Mouse (Mus musculus) forebrain, embryonic 12.5 days (tissue): ENCODE results near the gene Lin9. TPM values are rescaled to one million over a fixed set of nuclear protein-coding genes. Genes with fewer than 3 reads are reported as not detected.

Source experiments
- ATAC-seq: fragments of 200-750 bp; cut with Nextera tagmentation; 2 replicates; pipeline ENCODE4 v1.8.0; 2017; ENCODE audit warnings: moderate TSS enrichment; ENCODE audit not compliant: low FRiP score
- H3K27ac ChIP-seq: fragments of 300-500 bp; sonication (generic); 2 replicates; pipeline ENCODE4 v1.5.1; 2016; ENCODE audit warnings: mild to moderate bottlenecking
- H3K27me3 ChIP-seq: fragments of 300-500 bp; sonication (generic); 2 replicates; pipeline ENCODE4 v1.6.1; 2016; ENCODE audit warnings: mild to moderate bottlenecking
- H3K36me3 ChIP-seq: fragments of 300-500 bp; sonication (generic); replicated peaks from 2 replicates; pipeline ENCODE4 v1.6.1; 2016; ENCODE audit warnings: mild to moderate bottlenecking
- H3K4me1 ChIP-seq: fragments of 300-500 bp; sonication (generic); 2 replicates; pipeline ENCODE4 v1.6.1; 2016
- H3K4me2 ChIP-seq: fragments of 300-500 bp; sonication (generic); 2 replicates; pipeline ENCODE4 v1.6.1; 2016; ENCODE audit warnings: mild to moderate bottlenecking, moderate library complexity
- H3K4me3 ChIP-seq: fragments of 300-500 bp; sonication (generic); replicated peaks from 2 replicates; pipeline ENCODE4 v1.5.1; 2016; ENCODE audit warnings: mild to moderate bottlenecking
- H3K9ac ChIP-seq: fragments of 300-500 bp; sonication (generic); 2 replicates; pipeline ENCODE4 v1.6.1; 2016; ENCODE audit warnings: mild to moderate bottlenecking
- H3K9me3 ChIP-seq: fragments of 300-500 bp; sonication (generic); 2 replicates; pipeline ENCODE4 v1.6.1; 2016
- WGBS: fragments of 180-500 bp; shearing (Covaris S2); methylation state at CpG from one replicate; pipeline ENCODE4 v1.1.7; 2016; 5-methylcytosine and 5-hydroxymethylcytosine counted together
- polyA plus RNA-seq: library from polyadenylated mRNA; unstranded; fragments of >200 nt; fragmentation: Nextera tagmentation; extraction: Ambion mirVana; gene quantifications from 2 replicates; pipeline ENCODE4 v1.2.1, GENCODE M21; 2016

The Lin9 gene
- polyA plus RNA-seq, 1 experiment from 2014 or later = 27.1 TPM

- Histone ChIP-seq H3K27ac (no peak overlapping the region), H3K4me3 (no peak overlapping the region), H3K27me3 (no peaks in the 10 kb centered on the region), H3K4me1 (no peaks in the 10 kb centered on the region), H3K9me3 (no peaks in the 10 kb centered on the region), H3K9ac (no peak overlapping the region), H3K36me3 (no peaks in the 10 kb centered on the region), H3K4me2 (no peak overlapping the region)
- 80% methylated on average over 5 of the region's 5 CpGs for WGBS
- no peak for ATAC-seq
Observed at GRCm38 (mm10) chr1:180718756-180719155, 77.8 kb downstream of the Lin9 start.

- WGBS = 91% methylated on average over 6 of the region's 6 CpGs
- no peak overlapping the region for H3K4me3 ChIP-seq
- no peak overlapping the region for H3K4me2 ChIP-seq
- no peaks in the 10 kb centered on the region for H3K36me3 ChIP-seq
- no peaks in the 10 kb centered on the region for H3K9me3 ChIP-seq
- H3K27ac ChIP-seq = no peak overlapping the region
- H3K27me3 ChIP-seq = no peaks in the 10 kb centered on the region
- no peak overlapping the region for H3K9ac ChIP-seq
- no peaks in the 10 kb centered on the region for H3K4me1 ChIP-seq
- ATAC-seq = no peak
Observed at GRCm38 (mm10) chr1:180719483-180719882, 78.5 kb downstream of the Lin9 start.

- 0 out of 2 replicates have a peak, but pooled peaks have one; percentile 23 for ATAC-seq
- no peak overlapping the region for H3K27ac ChIP-seq
- no peaks in the 10 kb centered on the region for H3K9me3 ChIP-seq
- H3K36me3 ChIP-seq = no peaks in the 10 kb centered on the region
- no peak overlapping the region for H3K4me3 ChIP-seq
- no peak overlapping the region for H3K9ac ChIP-seq
- H3K4me2 ChIP-seq = no peak overlapping the region
- H3K27me3 ChIP-seq = no peaks in the 10 kb centered on the region
- H3K4me1 ChIP-seq = peaks cover 3% of the 10 kb centered on the region; the same call in 1 of the 2 replicates
- WGBS = 40% methylated on average over 5 of the region's 5 CpGs
Observed at GRCm38 (mm10) chr1:180719951-180720689, 79.2 kb downstream of the Lin9 start.

GRCm38 (mm10) chr1:180722608-180723007 is 81.7 kb downstream of the Lin9 start:
- ATAC-seq = no peak
- Histone ChIP-seq H3K9ac (no peak overlapping the region), H3K9me3 (no peaks in the 10 kb centered on the region), H3K27me3 (no peaks in the 10 kb centered on the region), H3K27ac (no peak overlapping the region), H3K4me3 (no peak overlapping the region), H3K4me1 (peaks cover 17% of the 10 kb centered on the region), H3K36me3 (no peaks in the 10 kb centered on the region), H3K4me2 (no peak overlapping the region)
- WGBS = 64% methylated on average over 1 of the region's 1 CpGs

- Histone ChIP-seq H3K9ac (no peak overlapping the region), H3K36me3 (no peaks in the 10 kb centered on the region), H3K27ac (no peak overlapping the region), H3K4me2 (no peak overlapping the region), H3K4me3 (no peak overlapping the region), H3K27me3 (no peaks in the 10 kb centered on the region), H3K9me3 (no peaks in the 10 kb centered on the region), H3K4me1 (peaks cover 25% of the 10 kb centered on the region)
- WGBS = 66% methylated on average over 1 of the region's 1 CpGs
- no peak for ATAC-seq
Observed at GRCm38 (mm10) chr1:180723701-180724238, 82.8 kb downstream of the Lin9 start.

GRCm38 (mm10) chr1:180725704-180726179 is 84.8 kb downstream of the Lin9 start, which contains the start of gene Acbd3:
Acbd3 (plus strand) TSS chr1:180726043.
- Histone ChIP-seq H3K9ac (peak within 1 kb of the TSS; percentile 91), H3K27me3 (no peaks in the 10 kb centered on the region), H3K27ac (peak within 1 kb of the TSS; percentile 91), H3K4me3 (peak within 1 kb of the TSS; percentile 85), H3K36me3 (no peaks in the 10 kb centered on the region), H3K9me3 (no peaks in the 10 kb centered on the region), H3K4me2 (peak within 1 kb of the TSS; percentile 83), H3K4me1 (peaks cover 29% of the 10 kb centered on the region)
- peak; percentile 93 for ATAC-seq
- WGBS = under 1% methylated on average over 39 of the region's 52 CpGs

GRCm38 (mm10) chr1:180726183-180726582 is 85.2 kb downstream of the Lin9 start:
- Histone ChIP-seq H3K27ac (peak overlapping the region; percentile 91), H3K4me2 (peak overlapping the region; percentile 83), H3K4me3 (peak overlapping the region; percentile 85), H3K4me1 (peaks cover 29% of the 10 kb centered on the region), H3K9ac (peak overlapping the region; percentile 91), H3K36me3 (no peaks in the 10 kb centered on the region), H3K27me3 (no peaks in the 10 kb centered on the region), H3K9me3 (no peaks in the 10 kb centered on the region)
- WGBS = under 1% methylated on average over 41 of the region's 42 CpGs
- ATAC-seq = peak; percentile 78

GRCm38 (mm10) chr1:180729231-180729630 is 88.3 kb downstream of the Lin9 start:
- Histone ChIP-seq H3K27me3 (no peaks in the 10 kb centered on the region), H3K27ac (no peak overlapping the region), H3K9me3 (no peaks in the 10 kb centered on the region), H3K4me3 (no peak overlapping the region), H3K36me3 (peaks cover 1% of the 10 kb centered on the region), H3K4me2 (no peak overlapping the region), H3K4me1 (peaks cover 29% of the 10 kb centered on the region), H3K9ac (no peak overlapping the region)
- WGBS = 98% methylated on average over 3 of the region's 3 CpGs
- no peak for ATAC-seq

Other genes with a start within 250 kb of the Lin9 start
- gene Stum, start 157.6 kb upstream of the Lin9 start, polyA plus RNA-seq = 0.44 and 0.66 TPM in 2 replicates
- gene Parp1, start 72.2 kb upstream of the Lin9 start, polyA plus RNA-seq = 241 and 255 TPM in 2 replicates
- not detected in 2 replicates for gene Mixl1, start 55.9 kb downstream of the Lin9 start, polyA plus RNA-seq
- gene Acbd3, start 84.9 kb downstream of the Lin9 start, polyA plus RNA-seq = 22.5 and 23.7 TPM in 2 replicates
- 3,507 and 3,679 TPM in 2 replicates for gene H3f3a, start 172.8 kb downstream of the Lin9 start, polyA plus RNA-seq
- 39.0 and 39.1 TPM in 2 replicates for gene Sde2, start 210.0 kb downstream of the Lin9 start, polyA plus RNA-seq